Mouse (Mus musculus) heart, embryonic 11.5 days (tissue): ENCODE measurements around the gene Trpm5. TPM values are rescaled to one million over a fixed set of nuclear protein-coding genes. Genes with fewer than 3 reads are reported as not detected.

ENCODE experiments used
- ATAC-seq: fragments of 200-750 bp; cut with Nextera tagmentation; replicated peaks from 2 replicates; pipeline ENCODE4 v1.8.0; 2017; ENCODE audit warnings: moderate library complexity; ENCODE audit not compliant: insufficient number of reproducible peaks, low FRiP score, low TSS enrichment
- H3K27ac ChIP-seq: fragments of 300-500 bp; sonication (generic); 2 replicates; pipeline ENCODE4 v1.5.1; 2014; ENCODE audit warnings: mild to moderate bottlenecking, low read depth, low read length
- H3K27me3 ChIP-seq: fragments of 300-500 bp; sonication (generic); 2 replicates; pipeline ENCODE4 v1.6.1; 2014; ENCODE audit warnings: mild to moderate bottlenecking, low read length, mixed read lengths; ENCODE audit not compliant: control insufficient read depth, insufficient read depth
- H3K36me3 ChIP-seq: fragments of 300-500 bp; sonication (generic); 2 replicates; pipeline ENCODE4 v1.6.1; 2014; ENCODE audit warnings: mild to moderate bottlenecking, low read length, moderate library complexity, mixed read lengths; ENCODE audit not compliant: control insufficient read depth, insufficient read depth
- H3K4me1 ChIP-seq: fragments of 300-500 bp; sonication (generic); 2 replicates; pipeline ENCODE4 v1.6.1; 2014; ENCODE audit warnings: low read length; ENCODE audit not compliant: control insufficient read depth, insufficient read depth
- H3K4me2 ChIP-seq: fragments of 300-500 bp; sonication (generic); 2 replicates; pipeline ENCODE4 v1.6.1; 2014; ENCODE audit warnings: mild to moderate bottlenecking, moderate library complexity
- H3K4me3 ChIP-seq: fragments of 300-500 bp; sonication (generic); 2 replicates; pipeline ENCODE4 v1.5.1; 2014; ENCODE audit warnings: low read depth, low read length
- H3K9ac ChIP-seq: fragments of 300-500 bp; sonication (generic); 2 replicates; pipeline ENCODE4 v1.6.1; 2014; ENCODE audit warnings: mild to moderate bottlenecking, low read depth, low read length, moderate library complexity
- H3K9me3 ChIP-seq: fragments of 300-500 bp; sonication (generic); replicated peaks from 2 replicates; pipeline ENCODE4 v1.6.1; 2016; ENCODE audit warnings: low read length; ENCODE audit not compliant: control insufficient read depth
- WGBS: fragments of 180-500 bp; shearing (Covaris S2); extraction: QIAGEN DNeasy Blood & Tissue Kit; methylation state at CpG from one replicate; pipeline ENCODE4 v1.1.7; 2014; ENCODE audit not compliant: insufficient replicate concordance; 5-methylcytosine and 5-hydroxymethylcytosine counted together
- polyA plus RNA-seq: library from polyadenylated mRNA; unstranded; fragments of >200 nt; fragmentation: Nextera tagmentation; extraction: Ambion mirVana; gene quantifications from 2 replicates; pipeline ENCODE4 v1.2.1, GENCODE M21; 2014

Gene Trpm5
- polyA plus RNA-seq, 1 experiment from 2014 or later = 2.4 TPM

DNA sequence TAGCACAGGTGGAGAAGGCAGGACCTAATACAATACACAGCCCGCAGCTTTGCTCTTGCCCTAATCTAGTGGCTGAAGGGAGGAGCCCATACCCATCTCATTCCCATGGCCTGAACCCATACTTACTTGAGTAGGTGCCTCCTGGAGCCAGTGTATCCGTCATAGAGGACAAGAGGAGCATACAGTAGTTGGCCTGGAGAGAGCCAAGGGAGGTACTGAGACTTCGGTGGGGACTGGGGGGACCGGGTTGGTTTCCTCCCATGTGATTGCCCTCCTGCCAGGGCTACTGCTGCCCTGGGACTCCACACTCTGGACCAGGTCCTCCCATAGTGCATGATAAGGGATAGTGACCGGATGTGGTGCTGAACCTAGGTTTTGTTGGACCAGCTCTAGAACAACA, 21.8 kb downstream of the Trpm5 start:
- Histone ChIP-seq H3K27ac (no peak overlapping the region), H3K9me3 (no peaks in the 10 kb centered on the region), H3K36me3 (peaks cover 7% of the 10 kb centered on the region), H3K9ac (no peak overlapping the region), H3K4me2 (no peak overlapping the region), H3K4me3 (no peak overlapping the region), H3K4me1 (peaks cover 15% of the 10 kb centered on the region), H3K27me3 (peaks cover 3% of the 10 kb centered on the region; the same call in 1 of the 2 replicates)
- ATAC-seq = no peak
- whole genome bisulfite sequencing = 77% methylated on average over 5 of the region's 5 CpGs

DNA sequence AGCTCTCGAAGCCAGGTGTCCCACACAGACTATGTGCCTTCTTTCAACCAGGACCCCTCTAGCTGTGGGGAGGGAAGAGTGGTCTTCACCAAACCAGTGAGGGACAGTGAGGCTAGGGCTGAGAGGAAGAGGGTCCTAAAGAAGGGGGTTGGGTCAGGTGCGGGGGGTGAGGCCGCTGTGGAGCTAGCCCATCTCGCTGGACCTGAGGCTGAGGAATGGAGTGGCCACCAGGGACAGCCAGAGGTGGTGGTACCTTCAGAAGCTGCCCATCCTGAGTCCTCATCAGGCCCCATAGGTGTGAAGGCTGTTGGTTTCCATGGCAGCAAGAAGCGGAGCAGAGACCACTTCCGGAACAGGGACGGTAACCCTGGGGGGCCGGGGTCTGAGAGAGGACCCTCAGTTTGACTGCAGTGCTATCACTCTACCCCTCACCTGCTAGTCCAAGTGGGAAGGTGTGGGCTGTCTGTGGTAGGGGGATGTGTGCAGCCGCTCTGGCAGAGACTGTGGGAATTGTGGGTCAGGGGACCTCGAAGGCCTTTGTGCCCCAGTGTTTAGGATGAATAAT, 23.9 kb downstream of the Trpm5 start:
- peak overlapping the region; percentile 91 for H3K9ac ChIP-seq
- WGBS = 87% methylated on average over 10 of the region's 10 CpGs
- ATAC-seq = no peak
- no peaks in the 10 kb centered on the region for H3K9me3 ChIP-seq
- H3K4me2 ChIP-seq = peak overlapping the region; percentile 91
- peaks cover 27% of the 10 kb centered on the region for H3K36me3 ChIP-seq
- peaks cover 3% of the 10 kb centered on the region; the same call in 1 of the 2 replicates for H3K27me3 ChIP-seq
- no peak overlapping the region for H3K27ac ChIP-seq
- H3K4me3 ChIP-seq = peak overlapping the region; percentile 85
- peaks cover 15% of the 10 kb centered on the region for H3K4me1 ChIP-seq

- H3K36me3 ChIP-seq = peaks cover 31% of the 10 kb centered on the region
- peak overlapping the region; percentile 91 for H3K9ac ChIP-seq
- H3K9me3 ChIP-seq = no peaks in the 10 kb centered on the region
- peak overlapping the region; percentile 85 for H3K4me3 ChIP-seq
- no peak for ATAC-seq
- 11% methylated on average over 30 of the region's 30 CpGs for whole genome bisulfite sequencing
- peak overlapping the region; percentile 92 for H3K27ac ChIP-seq
- H3K4me1 ChIP-seq = peaks cover 15% of the 10 kb centered on the region
- peaks cover 3% of the 10 kb centered on the region; the same call in 1 of the 2 replicates for H3K27me3 ChIP-seq
- H3K4me2 ChIP-seq = peak overlapping the region; percentile 91
These were observed 24.6 kb downstream of the Trpm5 start for GRCm38 (mm10) chr7:143069751-143070400.

DNA sequence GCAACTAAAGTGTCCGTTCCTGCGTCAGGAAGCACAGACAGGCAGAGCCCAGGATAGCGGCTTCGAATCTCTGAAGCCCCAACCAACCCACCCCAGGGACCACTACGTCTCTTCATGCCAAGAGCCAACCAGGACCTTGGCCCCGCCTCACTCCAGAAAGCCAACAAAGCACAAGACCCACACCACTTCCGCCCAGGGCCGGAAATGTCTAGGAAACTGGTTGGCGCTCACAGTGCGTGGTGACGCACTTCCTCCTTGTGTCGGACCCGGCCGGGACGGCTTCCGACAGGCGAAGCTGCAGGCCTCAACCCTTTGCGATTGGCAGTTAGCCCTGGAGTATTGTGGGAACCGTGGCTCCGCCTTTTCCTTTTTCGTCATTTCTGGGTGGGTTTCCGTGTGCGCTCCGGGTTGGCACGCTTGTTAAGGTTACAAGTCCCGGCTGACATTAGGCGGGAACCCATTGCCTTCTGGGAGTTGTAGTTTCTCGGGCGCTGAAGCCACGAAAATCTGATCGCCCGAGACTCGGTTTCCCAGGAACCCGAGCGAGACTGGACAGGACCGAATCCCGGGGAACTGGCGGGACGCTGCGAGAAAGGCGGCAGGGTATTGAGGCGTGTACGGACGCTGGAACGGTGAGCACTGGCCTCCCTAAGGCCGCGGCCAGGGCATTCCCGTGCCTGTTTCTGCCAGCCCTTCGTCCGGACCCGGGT, 25.4 kb downstream of the Trpm5 start, which contains the start of gene Tssc4:
Gene Tssc4 (plus strand): TSS at position 368 of the 710 bp plus-strand sequence.
- peaks cover 15% of the 10 kb centered on the region for H3K4me1 ChIP-seq
- peaks cover 37% of the 10 kb centered on the region for H3K36me3 ChIP-seq
- H3K4me3 ChIP-seq = peak within 1 kb of the TSS; percentile 85
- under 1% methylated on average over 51 of the region's 51 CpGs for WGBS
- peak; percentile 90 for ATAC-seq
- peak within 1 kb of the TSS; percentile 92 for H3K27ac ChIP-seq
- H3K4me2 ChIP-seq = peak within 1 kb of the TSS; percentile 91
- peak within 1 kb of the TSS; percentile 91 for H3K9ac ChIP-seq
- H3K27me3 ChIP-seq = peaks cover 3% of the 10 kb centered on the region; the same call in 1 of the 2 replicates
- H3K9me3 ChIP-seq = no peaks in the 10 kb centered on the region

- Histone ChIP-seq H3K4me3 (peak overlapping the region; percentile 85), H3K27me3 (peaks cover 3% of the 10 kb centered on the region; the same call in 1 of the 2 replicates), H3K4me1 (peaks cover 15% of the 10 kb centered on the region), H3K27ac (peak overlapping the region; percentile 92), H3K9ac (peak overlapping the region; percentile 55), H3K9me3 (no peaks in the 10 kb centered on the region), H3K4me2 (peak overlapping the region; percentile 61), H3K36me3 (peaks cover 42% of the 10 kb centered on the region)
- ATAC-seq = peak; percentile 1; the same call in 1 of the 2 replicates
- WGBS = 50% methylated on average over 13 of the region's 13 CpGs
These were observed 26.0 kb downstream of the Trpm5 start for GRCm38 (mm10) chr7:143068316-143068881.

- Histone ChIP-seq H3K9me3 (no peaks in the 10 kb centered on the region), H3K9ac (no peak overlapping the region), H3K4me3 (no peak overlapping the region), H3K27ac (peak overlapping the region; percentile 92; the same call in 1 of the 2 replicates), H3K36me3 (peaks cover 47% of the 10 kb centered on the region), H3K27me3 (peaks cover 3% of the 10 kb centered on the region; the same call in 1 of the 2 replicates), H3K4me1 (peaks cover 15% of the 10 kb centered on the region), H3K4me2 (peak overlapping the region; percentile 61; the same call in 1 of the 2 replicates)
- 88% methylated on average over 3 of the region's 3 CpGs for WGBS
- no peak for ATAC-seq
These were observed 26.5 kb downstream of the Trpm5 start for GRCm38 (mm10) chr7:143067897-143068296.

DNA sequence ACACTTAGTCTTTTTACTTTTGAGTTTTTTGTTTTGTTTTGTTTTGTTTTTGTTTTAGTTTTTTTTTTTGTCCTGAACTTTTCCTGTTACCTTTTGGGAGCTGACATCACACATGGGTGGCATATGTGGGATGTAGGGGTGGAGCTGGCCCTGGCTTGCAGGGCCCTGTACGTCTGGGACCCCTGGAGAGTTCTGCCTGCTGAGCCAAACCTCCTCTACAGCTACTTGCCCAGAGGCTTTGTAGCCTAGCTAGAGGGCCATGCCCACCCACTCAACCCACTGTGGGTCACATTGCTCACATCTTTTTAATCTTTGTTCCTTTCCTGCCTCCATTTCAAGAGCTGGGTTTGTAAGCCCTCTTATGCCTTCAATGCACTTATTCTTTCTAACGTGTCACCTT, 27.0 kb downstream of the Trpm5 start:
- ATAC-seq = no peak
- Histone ChIP-seq H3K4me1 (peaks cover 15% of the 10 kb centered on the region), H3K9me3 (no peaks in the 10 kb centered on the region), H3K27me3 (peaks cover 2% of the 10 kb centered on the region; the same call in 1 of the 2 replicates), H3K27ac (no peak overlapping the region), H3K4me2 (no peak overlapping the region), H3K9ac (no peak overlapping the region), H3K36me3 (peaks cover 51% of the 10 kb centered on the region), H3K4me3 (no peak overlapping the region)
- WGBS = 84% methylated on average over 2 of the region's 2 CpGs

DNA sequence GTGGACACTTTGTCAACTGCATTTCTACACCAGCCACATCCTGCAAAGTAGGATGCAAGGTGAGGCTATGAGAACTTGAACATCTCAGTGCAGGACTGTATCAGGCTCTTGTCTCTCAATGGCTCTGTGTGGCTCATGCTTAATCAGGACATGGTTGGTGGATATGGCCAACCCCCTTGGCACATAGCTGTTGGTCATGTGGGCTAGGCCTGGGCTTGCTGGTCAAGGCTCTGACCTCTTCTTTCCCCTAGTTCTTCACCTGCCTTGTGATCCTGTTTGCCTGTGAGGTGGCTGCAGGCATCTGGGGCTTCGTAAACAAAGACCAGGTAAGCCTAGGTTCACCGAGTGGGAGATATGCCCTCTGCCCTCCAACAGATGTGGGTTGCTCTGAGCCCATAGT, 28.8 kb downstream of the Trpm5 start:
- no peaks in the 10 kb centered on the region for H3K9me3 ChIP-seq
- no peak overlapping the region for H3K4me2 ChIP-seq
- WGBS = 95% methylated on average over 2 of the region's 2 CpGs
- no peaks in the 10 kb centered on the region for H3K27me3 ChIP-seq
- no peak overlapping the region for H3K27ac ChIP-seq
- no peak overlapping the region for H3K9ac ChIP-seq
- peaks cover 16% of the 10 kb centered on the region for H3K4me1 ChIP-seq
- H3K4me3 ChIP-seq = no peak overlapping the region
- ATAC-seq = no peak
- peaks cover 52% of the 10 kb centered on the region for H3K36me3 ChIP-seq
